Mouse (Mus musculus) right cerebral cortex, adult 18-20 months (tissue): Measurements from ENCODE around the gene Fuca2.
A peak's percentile ranks its signal among the peaks of the same experiment; 100 is the strongest.
"Not testable (repeated sequence)": the region's sequence is repeated elsewhere in the genome, so short reads cannot be mapped to it uniquely, and the experiment has no call there.

ENCODE experiments used
- DNase-seq: peaks from one replicate; pipeline ENCODE4 v3.0.0; 2022; ENCODE audit warnings: mixed read lengths

Gene Fuca2

DNA sequence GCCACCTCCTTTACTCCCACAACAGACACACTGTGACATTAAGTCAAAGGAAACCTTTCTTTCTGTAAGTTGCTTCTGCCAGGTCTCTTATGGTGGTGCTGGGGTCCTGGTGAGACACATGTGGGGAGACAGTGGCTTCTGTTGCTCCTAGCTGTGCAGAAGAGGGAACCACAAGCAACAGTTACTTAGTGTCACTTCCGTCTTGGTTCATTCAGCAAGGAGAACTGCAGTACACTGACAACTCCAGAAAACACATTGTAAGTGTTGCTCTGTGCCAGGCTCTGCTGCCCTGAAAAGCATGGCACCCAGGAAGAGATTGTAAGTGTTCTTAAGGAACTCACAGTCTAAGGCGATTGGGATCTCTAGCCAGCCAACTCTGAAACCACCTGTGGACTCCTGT, at the start of gene Fuca2:
Fuca2 (plus strand) TSS at position 210 of the 400 bp plus-strand sequence.
- no peak for DNase-seq

DNA sequence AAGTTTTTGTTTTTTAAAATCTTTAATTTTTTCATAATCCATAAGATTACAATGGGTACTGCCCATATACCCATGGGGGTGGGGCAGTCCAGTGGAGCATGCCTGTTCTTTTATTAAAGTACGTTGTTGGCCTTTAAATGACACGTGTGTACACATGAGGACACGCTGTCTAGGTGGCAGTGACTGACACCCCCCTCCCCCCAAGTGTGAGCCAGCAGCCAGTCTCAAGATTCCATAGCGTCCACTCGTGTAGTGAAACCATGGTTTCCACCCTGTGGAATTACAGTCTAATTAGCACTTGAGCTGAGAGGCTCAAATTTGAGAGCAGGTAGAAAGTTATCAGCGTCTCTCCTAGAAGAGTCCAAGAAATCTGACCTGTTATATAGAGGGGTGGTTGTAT, 47.7 kb upstream of the Fuca2 start:
- no peak for DNase-seq

DNA sequence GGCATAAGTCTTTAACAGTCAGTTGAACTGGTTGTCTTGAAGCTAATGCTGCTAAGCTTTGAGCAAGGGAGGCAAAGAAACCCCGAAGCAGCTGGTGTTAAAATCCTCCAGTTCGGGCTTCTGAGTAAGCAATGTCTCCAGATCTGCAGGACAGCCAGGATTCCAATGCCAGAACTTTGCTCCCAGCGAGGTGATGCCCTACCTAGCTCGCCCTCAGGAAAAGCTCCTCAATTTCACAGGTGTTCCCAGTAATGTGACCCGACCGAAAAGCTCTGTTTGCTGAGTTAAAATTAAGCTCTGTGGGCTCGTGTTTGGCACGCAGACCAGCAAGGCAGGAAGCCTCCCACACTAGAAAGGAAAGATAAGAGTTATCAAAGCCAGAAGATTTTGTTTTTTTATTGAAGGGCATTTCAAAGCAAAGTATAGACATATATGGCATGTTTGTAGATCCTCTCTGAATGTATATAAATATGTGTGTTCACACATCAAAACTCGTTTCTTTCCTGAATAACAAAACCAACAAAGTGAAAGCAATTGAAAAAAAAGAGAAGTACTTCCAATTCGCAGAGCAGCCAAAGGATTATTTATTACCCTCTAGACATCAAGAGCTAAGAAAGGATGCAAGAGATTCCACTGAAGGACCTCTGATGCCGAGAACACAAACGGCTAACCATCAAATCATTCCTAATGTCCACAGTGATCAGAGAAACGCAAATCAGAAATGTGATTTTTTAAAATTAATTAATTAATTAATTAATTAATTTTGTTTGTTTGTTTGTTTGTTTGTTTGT, 45.9 kb upstream of the Fuca2 start:
- no peak for DNase-seq

DNA sequence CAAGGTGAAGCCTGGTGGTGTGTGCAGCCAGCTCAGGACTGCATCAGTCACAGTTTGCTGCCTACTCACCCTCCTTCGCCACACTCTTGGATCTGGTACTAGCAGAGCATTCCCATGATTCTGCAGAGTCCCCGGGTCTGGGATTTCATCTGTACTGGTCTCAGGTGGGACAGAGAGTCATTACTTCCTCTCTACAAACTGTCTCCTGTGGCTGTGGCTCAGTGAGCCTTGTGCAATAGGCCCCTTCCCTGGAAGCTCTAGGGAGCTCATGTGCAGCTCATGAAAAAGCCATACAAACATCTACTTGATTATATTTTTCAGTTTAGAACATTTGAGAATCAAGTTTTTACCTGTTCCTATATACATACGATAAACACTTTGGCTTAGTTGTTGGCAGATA, 35.0 kb upstream of the Fuca2 start:
- DNase-seq, result not testable (repeated sequence)

DNA sequence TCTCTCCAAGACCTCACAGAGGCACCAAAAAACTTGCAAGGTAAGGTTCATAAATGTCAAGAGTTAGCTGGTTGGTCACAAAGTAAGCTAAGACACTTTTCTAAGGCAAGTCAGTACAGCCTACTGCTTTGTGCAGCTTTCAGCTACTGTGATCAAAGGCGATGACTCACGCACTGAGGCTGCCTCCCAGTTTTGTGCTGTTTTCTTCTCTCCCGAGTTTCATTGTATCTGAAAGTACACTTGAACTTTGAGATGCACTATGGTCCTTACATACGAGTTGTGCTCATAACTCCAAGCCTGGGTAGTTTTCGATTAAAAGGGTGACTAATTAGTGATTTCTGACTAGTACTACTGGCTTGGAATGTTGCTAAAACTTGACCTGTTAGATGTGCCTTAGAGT, 32.4 kb upstream of the Fuca2 start:
- peak; percentile 12 for DNase-seq

DNA sequence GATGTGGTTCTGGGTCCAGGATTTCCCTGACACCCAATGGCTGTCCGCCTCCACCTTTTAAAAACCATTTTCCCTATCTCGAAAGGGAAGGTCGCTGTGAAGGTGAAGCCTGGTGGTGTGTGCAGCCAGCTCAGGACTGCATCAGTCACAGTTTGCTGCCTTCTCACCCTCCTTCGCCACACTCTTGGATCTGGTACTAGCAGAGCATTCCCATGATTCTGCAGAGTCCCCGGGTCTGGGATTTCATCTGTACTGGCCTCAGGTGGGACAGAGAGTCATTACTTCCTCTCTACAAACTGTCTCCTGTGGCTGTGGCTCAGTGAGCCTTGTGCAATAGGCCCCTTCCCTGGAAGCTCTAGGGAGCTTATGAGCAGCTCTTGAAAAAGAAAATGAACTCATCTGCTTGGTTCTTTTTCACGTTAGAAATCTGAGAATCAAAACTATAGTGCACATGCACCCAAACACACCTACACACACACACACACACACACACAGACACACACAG, 31.3 kb upstream of the Fuca2 start:
- DNase-seq, result not testable (repeated sequence)

DNA sequence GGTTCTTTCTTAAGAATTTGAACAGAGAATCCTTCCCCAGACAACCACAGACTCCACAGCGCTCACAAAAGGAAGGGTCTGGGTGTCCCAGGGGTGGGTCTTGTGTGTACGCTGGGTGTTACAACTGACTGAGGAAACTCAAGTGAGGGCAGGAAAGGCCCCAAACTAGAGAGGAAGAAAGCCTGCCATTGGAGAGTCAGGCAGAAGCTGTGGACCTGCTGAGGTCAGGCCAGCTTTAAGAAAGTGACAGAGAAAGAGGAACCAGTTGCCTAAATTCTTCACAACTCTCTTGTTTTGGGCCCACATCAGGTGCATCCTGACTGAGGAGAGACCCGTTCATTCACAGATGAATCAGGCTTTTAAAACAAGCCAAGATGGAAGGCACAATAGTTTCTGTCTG, 29.1 kb upstream of the Fuca2 start:
- no peak for DNase-seq

DNA sequence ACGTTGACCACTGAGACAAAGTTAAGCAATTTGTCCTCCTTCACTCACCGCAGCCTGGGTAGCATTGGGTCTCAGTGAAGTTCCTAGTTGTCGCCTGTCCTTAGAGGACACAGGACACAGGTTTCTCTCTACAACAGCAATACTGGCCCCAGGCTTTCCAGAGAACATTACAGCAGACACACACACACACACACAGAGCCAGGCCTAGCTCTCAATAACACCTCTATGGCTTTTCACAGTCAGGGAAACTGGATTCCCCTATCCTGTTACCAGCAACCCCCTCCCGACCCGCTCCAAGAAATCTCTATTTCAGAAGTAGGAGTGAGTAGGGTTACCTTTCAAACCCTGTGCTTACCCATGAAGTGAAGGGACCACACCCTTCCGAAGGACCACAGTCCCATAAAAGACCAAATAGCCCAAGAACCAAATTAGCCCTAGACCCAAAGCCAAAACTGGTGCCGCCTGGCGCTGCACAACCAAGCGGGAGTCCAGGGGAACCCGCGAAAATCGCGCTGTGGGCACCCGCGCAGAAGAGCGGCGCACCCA, 26.0 kb upstream of the Fuca2 start:
- peak; percentile 9 for DNase-seq

DNA sequence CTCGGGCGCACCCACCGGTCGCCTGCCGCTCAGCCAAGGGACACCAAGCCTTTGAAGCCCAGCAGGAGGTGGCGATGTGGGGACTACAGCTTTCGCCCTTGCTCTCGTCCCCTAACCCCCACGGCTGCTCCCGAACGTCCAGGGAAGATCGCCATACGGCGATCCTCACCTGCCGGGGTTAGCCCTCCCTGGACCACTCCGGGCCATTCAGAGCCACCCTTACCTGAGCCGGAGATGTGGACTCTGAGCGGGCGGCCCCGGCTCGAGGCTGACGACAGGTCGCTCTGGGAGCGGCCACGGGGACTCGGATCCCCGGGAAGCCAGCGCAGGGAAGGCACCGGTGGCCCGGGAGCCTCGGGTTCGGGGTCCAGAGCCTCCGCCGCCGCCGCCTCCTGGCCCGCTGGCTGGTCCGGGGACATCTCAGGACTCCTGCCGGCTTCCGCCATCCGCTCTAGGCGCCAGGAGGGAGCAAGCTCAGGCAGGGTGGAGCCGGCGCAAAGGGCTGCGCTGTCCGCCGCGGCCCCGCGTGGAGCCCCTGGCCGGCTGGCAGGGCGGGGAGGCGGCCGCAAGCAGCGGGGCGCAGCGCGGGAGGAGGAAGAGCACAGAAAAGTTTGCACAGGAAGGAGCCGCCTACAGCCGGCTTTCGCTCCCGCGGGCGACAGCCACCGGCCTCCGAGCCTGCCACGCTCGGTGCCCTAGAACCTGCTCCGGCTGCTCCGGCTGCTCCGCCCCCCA, 25.3 kb upstream of the Fuca2 start, which contains the start of gene Phactr2:
Phactr2 (minus strand) TSS at position 580 of the 735 bp plus-strand sequence.
- DNase-seq, result peak; percentile 40

DNA sequence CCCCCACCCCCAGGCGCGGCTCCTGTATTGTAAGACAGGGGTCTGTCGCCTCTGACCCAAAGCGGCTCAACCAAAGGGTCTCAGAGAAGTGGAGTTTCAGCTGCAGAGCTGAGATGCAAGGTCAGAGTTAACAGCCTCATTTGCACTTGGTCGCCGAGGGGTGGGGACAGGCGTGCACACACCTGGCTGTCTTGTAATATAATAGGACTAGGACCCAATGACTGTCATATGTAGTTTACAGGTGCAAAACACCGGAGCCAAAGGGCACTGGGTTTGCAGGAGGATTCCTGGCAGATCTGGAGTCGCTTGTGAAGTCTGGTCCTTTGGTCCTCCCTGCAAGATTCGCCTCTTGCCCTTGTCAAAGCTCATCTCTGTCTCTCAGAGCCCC, 24.8 kb upstream of the Fuca2 start:
- DNase-seq, result no peak

DNA sequence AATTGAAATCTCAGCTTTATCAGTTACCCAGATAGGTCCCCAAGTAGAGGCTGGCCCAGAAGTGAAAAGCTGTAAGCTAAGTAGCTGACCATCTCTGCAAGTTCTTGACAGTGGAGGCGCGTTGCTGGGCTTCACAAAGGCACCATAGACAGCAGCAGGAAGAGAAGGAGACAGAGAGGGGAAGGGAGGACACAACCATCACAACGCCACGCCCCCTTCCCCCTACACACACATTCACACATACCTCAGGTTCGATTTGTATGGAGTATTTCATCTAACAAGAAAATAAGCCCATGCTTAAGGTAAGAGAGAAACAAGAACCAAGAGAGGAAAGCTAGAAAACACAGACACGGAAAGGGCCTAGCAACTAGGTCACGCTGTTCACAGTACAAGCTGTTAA, 24.2 kb upstream of the Fuca2 start:
- no peak for DNase-seq

DNA sequence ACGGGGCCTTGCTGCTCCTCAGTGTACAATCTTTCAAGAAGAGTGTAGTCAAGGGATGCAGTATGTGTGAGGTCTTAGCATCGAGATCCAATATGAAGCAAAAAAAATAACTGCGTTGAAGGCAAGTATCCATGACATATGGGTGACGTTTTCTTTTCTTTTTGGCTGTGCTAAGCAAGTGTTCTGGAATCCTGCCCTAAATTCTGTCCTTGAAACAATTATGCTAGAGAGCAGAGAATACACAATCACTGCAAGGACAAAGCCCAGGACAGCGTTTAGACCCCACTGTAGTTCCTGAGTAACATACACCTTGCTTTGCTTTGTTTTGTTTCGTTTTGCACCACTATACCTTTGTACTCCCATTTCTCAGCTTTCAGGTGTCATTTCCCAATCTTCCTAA, 20.0 kb upstream of the Fuca2 start:
- no peak for DNase-seq

DNA sequence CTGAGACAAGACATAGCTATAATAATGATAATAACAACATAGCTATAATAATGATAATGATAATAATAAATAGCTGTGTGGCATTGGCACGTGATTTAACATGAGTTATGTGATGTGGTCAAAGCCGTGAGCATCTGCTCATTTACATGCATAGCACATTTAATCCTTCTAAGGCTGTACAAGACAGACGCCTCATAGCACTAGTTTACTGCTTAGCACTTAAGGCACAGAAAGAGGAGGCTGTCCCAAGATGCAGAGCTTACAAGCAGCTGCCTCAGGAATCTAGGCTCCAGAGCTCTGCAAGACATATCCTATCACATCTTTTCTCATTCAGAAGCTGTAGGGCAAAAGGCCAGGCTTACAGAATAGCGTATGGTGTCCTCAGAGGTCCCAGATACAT, 13.4 kb upstream of the Fuca2 start:
- no peak for DNase-seq

DNA sequence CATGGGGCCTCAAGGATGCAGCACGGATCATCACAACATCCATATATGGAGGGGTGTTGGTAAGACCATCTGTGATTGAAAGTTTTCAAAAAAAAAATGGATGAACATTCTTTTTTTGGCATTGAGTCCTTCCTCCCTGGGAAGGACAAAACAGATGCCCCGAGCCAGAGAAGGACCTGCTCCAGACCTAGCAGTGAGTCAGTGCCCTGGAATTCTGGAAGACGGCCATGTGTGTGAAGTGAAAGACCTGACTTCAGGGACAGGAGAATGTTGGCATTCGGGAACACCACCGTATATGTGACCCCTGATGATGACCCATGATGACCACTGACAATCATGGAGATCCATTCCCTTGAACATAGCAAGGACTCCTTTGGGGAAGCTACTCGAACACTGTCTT, 9.7 kb upstream of the Fuca2 start:
- DNase-seq, result no peak

DNA sequence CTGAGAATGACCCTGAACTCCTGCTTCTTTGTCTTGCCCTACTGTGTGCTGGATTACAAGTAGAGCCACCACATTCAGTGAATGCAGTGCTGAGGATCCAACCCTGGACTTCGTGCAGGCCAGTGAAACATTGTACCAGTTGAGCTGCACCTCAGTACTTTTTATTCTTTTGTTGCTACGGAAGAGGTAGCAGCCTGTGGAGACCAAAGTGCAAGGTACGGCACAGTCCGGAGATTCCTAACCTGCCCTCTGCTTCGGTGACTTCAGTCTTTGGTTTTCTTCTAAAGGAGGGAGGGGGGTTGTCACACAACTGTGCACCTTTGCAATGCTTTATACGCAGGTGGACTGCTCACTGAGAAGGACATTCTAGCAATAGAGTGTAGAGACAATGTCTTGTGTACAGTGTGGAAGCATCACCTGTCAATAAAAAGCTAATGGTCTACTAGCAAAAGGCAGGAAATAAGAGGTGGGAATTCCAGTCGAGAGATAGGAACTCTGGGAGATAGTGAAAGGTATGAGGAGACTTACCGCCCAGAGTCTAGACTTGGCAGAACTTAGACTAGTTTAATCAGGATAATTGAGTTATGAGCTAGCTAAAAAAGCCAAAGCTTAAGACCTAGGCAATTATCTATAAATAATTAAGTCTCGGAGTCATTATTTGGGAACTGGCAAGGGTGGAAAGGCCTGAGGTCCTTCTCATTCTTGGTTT, 5.2 kb upstream of the Fuca2 start:
- DNase-seq, result no peak

DNA sequence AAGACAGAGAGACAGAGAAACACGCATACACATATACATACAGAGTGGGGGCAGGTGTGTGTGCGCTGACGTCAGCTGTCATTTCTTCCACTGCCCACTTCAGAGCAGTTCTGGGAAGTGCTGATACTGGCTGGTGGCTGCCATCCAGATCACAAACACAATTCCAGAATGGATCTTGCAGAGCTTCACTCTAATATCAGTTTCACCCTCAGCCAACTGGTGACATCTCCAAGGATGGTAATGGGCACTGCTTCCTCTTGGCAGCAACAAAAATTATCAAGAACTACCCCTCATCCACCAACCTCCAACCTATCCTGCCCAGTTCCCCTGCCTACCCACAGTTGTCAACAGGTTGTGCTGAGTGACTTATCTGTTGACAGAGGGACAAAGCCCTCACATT, 3.0 kb upstream of the Fuca2 start:
- DNase-seq, result no peak

DNA sequence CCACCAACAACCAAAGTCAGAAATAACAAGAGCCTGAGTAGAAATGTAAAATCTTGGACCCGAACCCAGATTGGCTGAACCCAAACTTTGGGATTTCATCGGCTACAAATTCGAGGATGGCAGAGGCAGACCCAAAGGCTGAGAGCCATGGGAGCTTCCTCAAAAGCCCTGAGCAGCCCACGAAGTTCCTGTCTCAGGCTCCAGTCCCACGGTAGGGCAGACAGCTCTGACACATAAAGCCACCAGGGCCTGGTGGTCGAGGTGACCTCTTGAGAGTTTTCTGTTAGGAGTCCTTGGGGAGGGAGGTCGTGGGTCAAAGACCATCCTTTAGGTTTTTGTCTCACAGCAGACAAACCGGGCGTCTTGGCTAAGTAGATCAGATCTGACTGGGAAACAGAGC, 1.1 kb downstream of the Fuca2 start:
- DNase-seq, result no peak

DNA sequence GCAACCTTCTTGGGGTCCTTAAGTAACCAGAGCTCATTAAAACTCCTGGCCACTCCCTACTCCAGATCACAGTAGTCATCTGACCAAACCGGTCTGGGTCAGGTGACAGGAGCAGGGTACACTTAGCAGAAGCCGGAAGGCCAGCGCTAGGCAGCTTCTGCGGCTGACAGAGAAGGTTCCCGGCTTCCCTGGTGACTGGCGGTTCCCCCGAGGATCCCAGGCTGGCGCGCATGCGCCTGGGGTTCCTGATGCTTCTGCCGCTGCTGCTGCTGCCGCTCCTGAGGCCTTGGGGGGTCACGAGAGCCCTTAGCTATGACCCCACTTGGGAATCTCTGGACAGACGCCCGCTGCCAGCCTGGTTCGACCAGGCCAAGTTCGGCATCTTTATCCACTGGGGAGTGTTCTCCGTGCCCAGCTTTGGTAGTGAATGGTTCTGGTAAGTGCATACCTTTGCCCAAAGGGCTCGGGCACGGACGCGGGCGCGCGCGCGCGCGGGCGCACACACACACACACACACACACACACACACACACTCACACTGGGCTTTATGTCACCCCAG, 1.7 kb downstream of the Fuca2 start:
- DNase-seq, result peak; percentile 92

DNA sequence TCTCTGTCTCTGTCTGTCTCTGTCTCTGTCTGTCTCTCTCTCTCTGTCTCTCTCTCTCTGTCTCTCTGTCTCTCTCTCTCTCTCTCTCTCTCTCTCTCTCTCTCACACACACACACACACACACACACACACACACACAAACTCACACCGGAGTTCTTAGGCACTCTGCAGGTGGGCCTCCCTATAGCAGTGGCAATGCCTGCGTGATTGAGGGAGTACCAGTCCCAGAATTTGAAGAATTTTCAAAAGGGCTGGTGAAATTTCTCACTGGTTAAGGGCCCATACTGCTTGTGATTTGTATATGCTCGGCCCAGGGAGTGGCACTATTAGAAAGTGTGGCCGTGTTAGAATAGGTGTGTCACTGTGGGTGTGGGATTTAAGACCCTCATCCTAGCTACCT, 2.2 kb downstream of the Fuca2 start:
- DNase-seq, result not testable (repeated sequence)

DNA sequence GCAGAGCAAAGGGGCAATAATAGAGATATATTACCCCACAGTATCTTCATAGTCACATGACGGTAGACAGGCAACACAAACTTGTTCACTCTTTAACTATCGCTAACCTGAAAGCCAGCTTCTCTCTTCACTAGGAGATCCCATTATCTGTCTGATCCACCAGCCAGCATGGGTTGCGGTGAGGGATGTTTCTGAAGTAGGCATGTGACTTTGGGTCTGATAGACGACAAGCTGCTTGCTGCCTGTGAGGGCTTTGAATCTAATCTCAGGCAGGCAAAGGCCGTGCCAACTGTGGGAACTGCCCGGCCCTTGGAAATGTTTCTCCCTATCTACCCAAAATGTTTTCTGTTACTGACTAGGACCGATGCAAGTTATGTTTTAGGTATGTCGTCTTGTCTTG, 3.0 kb downstream of the Fuca2 start:
- DNase-seq, result no peak

DNA sequence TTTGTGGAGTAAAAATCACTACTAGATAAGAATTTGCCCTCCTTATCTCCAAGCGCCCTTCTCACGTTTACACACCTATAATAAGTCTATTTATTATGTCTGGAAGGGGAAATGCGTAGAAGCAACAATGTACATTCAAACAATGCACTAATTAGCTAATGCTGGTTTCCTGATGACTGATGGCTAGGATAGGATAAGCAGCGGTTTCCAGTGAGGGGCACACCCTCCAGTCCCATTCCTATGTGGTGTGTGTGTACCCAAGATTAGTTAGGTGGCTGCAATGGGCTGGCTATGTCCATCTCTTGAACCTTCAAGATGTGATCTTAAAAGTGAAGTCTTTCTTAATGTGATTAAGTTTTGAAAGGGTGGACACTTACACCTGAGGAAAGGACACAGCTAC, 22.5 kb downstream of the Fuca2 start:
- no peak for DNase-seq

DNA sequence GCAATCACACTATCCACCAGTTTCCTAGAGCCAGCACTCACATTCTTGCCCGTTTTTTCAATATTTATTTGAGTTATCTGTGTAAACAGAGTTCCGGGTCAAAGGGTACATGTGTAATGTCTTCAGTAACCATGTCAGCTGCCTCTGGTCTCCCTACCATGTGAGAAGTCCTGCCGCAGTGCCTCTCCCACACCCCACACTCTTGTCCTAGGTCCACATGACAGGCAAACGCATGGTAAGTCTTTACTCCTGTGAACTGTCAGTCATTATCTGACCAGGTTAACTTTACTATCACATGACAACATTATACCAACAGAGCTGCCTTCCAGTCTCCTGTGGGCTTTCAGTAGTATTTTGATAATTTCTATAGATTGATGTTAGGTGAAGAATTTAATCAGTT, 28.8 kb downstream of the Fuca2 start:
- no peak for DNase-seq

DNA sequence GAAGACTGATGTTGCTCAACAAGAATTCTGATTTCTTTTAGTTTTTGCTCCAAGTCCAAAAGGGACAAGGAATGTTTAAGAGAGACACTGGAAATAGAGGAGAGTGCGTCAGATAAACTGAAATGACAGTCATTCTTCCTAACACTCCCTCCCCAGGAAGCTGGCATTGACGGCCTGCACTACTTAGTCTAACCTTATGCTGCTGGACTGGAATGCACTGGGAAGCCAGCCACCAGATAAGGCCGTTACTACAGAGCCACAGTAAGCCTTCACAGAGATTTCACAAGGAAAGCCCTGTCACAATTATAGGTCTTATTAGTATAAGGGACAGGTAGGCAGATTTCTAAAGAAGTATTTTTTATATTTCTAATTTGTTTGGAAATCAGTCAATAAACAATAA, 35.4 kb downstream of the Fuca2 start:
- no peak for DNase-seq
